Mouse (Mus musculus) MEL (cell line): ENCODE results near the gene Hacd2. TPM values are rescaled to one million over a fixed set of nuclear protein-coding genes. Genes with fewer than 3 reads are reported as not detected.
A peak's percentile ranks its signal among the peaks of the same experiment; 100 is the strongest.

Source experiments
- DNase-seq: peaks from one replicate; pipeline ENCODE4 v3.0.0; 2011; ENCODE audit warnings: low read depth, low spot score
- H3K27ac ChIP-seq: 2 replicates; pipeline ENCODE4 v1.5.1; 2012; ENCODE audit warnings: low read depth, mild to moderate bottlenecking, control low read depth, low read length, moderate library complexity; ENCODE audit not compliant: control insufficient read depth
- H3K27me3 ChIP-seq, 2 experiments: fragments of 150-350 bp in 1 of 2; sonication (generic) in 1 of 2; 2 replicates each; pipeline ENCODE4 v1.6.1; 2012; ENCODE audit warnings: low read length in 2 of 2, mild to moderate bottlenecking in 2 of 2, improper control_type of control experiment in 1 of 2, moderate library complexity in 1 of 2; ENCODE audit not compliant: insufficient read depth in 2 of 2, control insufficient read depth in 1 of 2
- H3K36me3 ChIP-seq, 2 experiments: 2 replicates each; pipeline ENCODE4 v1.6.1; 2012 to 2014; ENCODE audit warnings: low read length in 2 of 2, improper control_type of control experiment in 1 of 2, inconsistent platforms in 1 of 2, mild to moderate bottlenecking in 1 of 2; ENCODE audit not compliant: insufficient read depth in 2 of 2, control insufficient read depth in 1 of 2
- H3K4me1 ChIP-seq, 2 experiments: fragments of 150-350 bp in 1 of 2; sonication (generic) in 1 of 2; 2 replicates each; pipeline ENCODE4 v1.6.1; 2012; ENCODE audit warnings: low read length in 2 of 2, improper control_type of control experiment in 1 of 2, mild to moderate bottlenecking in 1 of 2; ENCODE audit not compliant: insufficient read depth in 2 of 2, control insufficient read depth in 1 of 2
- H3K4me3 ChIP-seq, 2 experiments: fragments of 150-350 bp in 1 of 2; sonication (generic) in 1 of 2; 2 replicates each; pipeline ENCODE4 v1.5.1; 2012; ENCODE audit warnings: low read depth in 2 of 2, low read length in 2 of 2, mild to moderate bottlenecking in 2 of 2, moderate library complexity in 2 of 2, control low read depth in 1 of 2, improper control_type of control experiment in 1 of 2; ENCODE audit not compliant: control insufficient read depth in 1 of 2, insufficient read depth in 1 of 2
- H3K79me2 ChIP-seq: 2 replicates; pipeline ENCODE4 v1.6.1; 2012; ENCODE audit warnings: mild to moderate bottlenecking, low read length, moderate library complexity; ENCODE audit not compliant: control insufficient read depth, poor library complexity, insufficient read depth
- H3K9ac ChIP-seq: 2 replicates; pipeline ENCODE4 v1.6.1; 2012; ENCODE audit warnings: low read depth, mild to moderate bottlenecking, control low read depth, low read length, moderate library complexity; ENCODE audit not compliant: control insufficient read depth, poor library complexity, severe bottlenecking
- H3K9me3 ChIP-seq: fragments of 150-350 bp; sonication (generic); replicated peaks from 2 replicates; pipeline ENCODE4 v1.6.1; 2012; ENCODE audit warnings: mild to moderate bottlenecking, low read length, improper control_type of control experiment, moderate library complexity; ENCODE audit not compliant: insufficient read depth
- BHLHE40 ChIP-seq: IDR thresholded peaks from 2 replicates; pipeline ENCODE4 v1.6.1; 2012; ENCODE audit warnings: low read depth, mild to moderate bottlenecking, inconsistent platforms, low read length, improper control_type of control experiment, borderline replicate concordance
- CHD1 ChIP-seq: IDR thresholded peaks from 2 replicates; pipeline ENCODE4 v1.6.1; 2012; ENCODE audit warnings: low read depth, mild to moderate bottlenecking, inconsistent platforms, low read length, improper control_type of control experiment
- CHD2 ChIP-seq: IDR thresholded peaks from 2 replicates; pipeline ENCODE4 v1.6.1; 2011; ENCODE audit warnings: low read length, improper control_type of control experiment
- E2F4 ChIP-seq: IDR thresholded peaks from 2 replicates; pipeline ENCODE4 v1.6.1; 2011; ENCODE audit warnings: low read depth, low read length, improper control_type of control experiment, borderline replicate concordance
- ETS1 ChIP-seq: IDR thresholded peaks from 2 replicates; pipeline ENCODE4 v1.6.1; 2012; ENCODE audit warnings: low read depth, mild to moderate bottlenecking, inconsistent platforms, low read length, improper control_type of control experiment, moderate library complexity
- GABPA ChIP-seq: IDR thresholded peaks from 2 replicates; pipeline ENCODE4 v1.6.1; 2012; ENCODE audit warnings: low read depth, mild to moderate bottlenecking, inconsistent platforms, low read length, improper control_type of control experiment, moderate library complexity
- GATA1 ChIP-seq: IDR thresholded peaks from 2 replicates; pipeline ENCODE4 v1.6.1; 2011; ENCODE audit warnings: low read depth, low read length, improper control_type of control experiment
- JUND ChIP-seq: IDR thresholded peaks from 2 replicates; pipeline ENCODE4 v1.6.1; 2011; ENCODE audit warnings: low read depth, mild to moderate bottlenecking, improper control_type of control experiment, low read length
- MEF2A ChIP-seq: IDR thresholded peaks from 2 replicates; pipeline ENCODE4 v1.6.1; 2014; ENCODE audit warnings: low read depth, mild to moderate bottlenecking, inconsistent platforms, low read length, improper control_type of control experiment; ENCODE audit not compliant: poor library complexity, insufficient replicate concordance, severe bottlenecking; ENCODE audit errors: extremely low read depth
- POLR2AphosphoS5 ChIP-seq: IDR thresholded peaks from 2 replicates; pipeline ENCODE4 v1.6.1; 2012; ENCODE audit warnings: low read depth, borderline replicate concordance, mild to moderate bottlenecking, inconsistent platforms, low read length, moderate library complexity, mixed read lengths
- RAD21 ChIP-seq: IDR thresholded peaks from 2 replicates; pipeline ENCODE4 v1.6.1; 2011; ENCODE audit warnings: mild to moderate bottlenecking, low read depth, low read length, improper control_type of control experiment
- RCOR1 ChIP-seq: IDR thresholded peaks from 2 replicates; pipeline ENCODE4 v1.6.1; 2012; ENCODE audit warnings: low read depth, mild to moderate bottlenecking, inconsistent platforms, low read length, improper control_type of control experiment
- SIN3A ChIP-seq: IDR thresholded peaks from 2 replicates; pipeline ENCODE4 v1.6.1; 2012; ENCODE audit warnings: low read length, improper control_type of control experiment, inconsistent platforms
- TAL1 ChIP-seq: IDR thresholded peaks from 2 replicates; pipeline ENCODE4 v1.6.1; 2012; ENCODE audit warnings: mild to moderate bottlenecking, inconsistent platforms, low read length, moderate library complexity, mixed read lengths
- TCF12 ChIP-seq: IDR thresholded peaks from 2 replicates; pipeline ENCODE4 v1.6.1; 2014; ENCODE audit warnings: low read depth, mild to moderate bottlenecking, inconsistent platforms, low read length, improper control_type of control experiment, moderate library complexity
- UBTF ChIP-seq: IDR thresholded peaks from 2 replicates; pipeline ENCODE4 v1.6.1; 2012; ENCODE audit warnings: low read depth, mild to moderate bottlenecking, inconsistent platforms, low read length, improper control_type of control experiment, moderate library complexity, borderline replicate concordance; ENCODE audit not compliant: insufficient read depth
- ZC3H11A ChIP-seq: IDR thresholded peaks from 2 replicates; pipeline ENCODE4 v1.6.1; 2012; ENCODE audit warnings: low read depth, mild to moderate bottlenecking, inconsistent platforms, low read length, improper control_type of control experiment
- ZNF384 ChIP-seq: IDR thresholded peaks from 2 replicates; pipeline ENCODE4 v1.6.1; 2012; ENCODE audit warnings: low read depth, mild to moderate bottlenecking, inconsistent platforms, low read length, improper control_type of control experiment
- polyA plus RNA-seq, 2 experiments: library from polyadenylated mRNA; stranded (reverse) in 1 of 2; unstranded in 1 of 2; fragments of >175 nt in 1 of 2; fragments of >200 nt in 1 of 2; gene quantifications; 2 replicates each; pipeline versions ENCODE4 v1.2.1 to v1.2.4; 2012; ENCODE audit warnings: low replicate concordance in 2 of 2, low read depth in 1 of 2; ENCODE audit not compliant: insufficient read length in 2 of 2, insufficient read depth in 1 of 2, missing spikeins in 1 of 2
- total RNA-seq: library from RNA; depleted of rRNA; stranded (reverse); fragments of 300-350 nt; gene quantifications from 2 replicates; pipeline ENCODE4 v1.2.3, GENCODE M21; 2012

Gene Hacd2
- total and polyA plus RNA-seq, 3 experiments: 16.9 to 40.3 TPM; not detected in 1

GRCm38 (mm10) chr16:35018470-35018974 lies 3.7 kb upstream of the Hacd2 start:
- no peak overlapping the region for H3K27ac ChIP-seq
- no peak for TF ChIP-seq ZNF384
- TF ChIP-seq ZC3H11A: no peak
- no peak for TF ChIP-seq GABPA
- TF ChIP-seq BHLHE40: no peak
- TF ChIP-seq CHD2: no peak
- no peaks in the 10 kb centered on the region; a peak in 1 of 4 replicates for H3K27me3 ChIP-seq
- H3K36me3 ChIP-seq: peaks cover 0 to 5% of the 10 kb centered on the region in 2 experiments; a peak in 2 of 4 replicates
- H3K9ac ChIP-seq: no peak overlapping the region
- H3K4me1 ChIP-seq: no peaks in the 10 kb centered on the region
- H3K9me3 ChIP-seq: no peaks in the 10 kb centered on the region
- DNase-seq: no peak
- no peak overlapping the region for H3K4me3 ChIP-seq
- H3K79me2 ChIP-seq: peaks cover 9% of the 10 kb centered on the region

DNA sequence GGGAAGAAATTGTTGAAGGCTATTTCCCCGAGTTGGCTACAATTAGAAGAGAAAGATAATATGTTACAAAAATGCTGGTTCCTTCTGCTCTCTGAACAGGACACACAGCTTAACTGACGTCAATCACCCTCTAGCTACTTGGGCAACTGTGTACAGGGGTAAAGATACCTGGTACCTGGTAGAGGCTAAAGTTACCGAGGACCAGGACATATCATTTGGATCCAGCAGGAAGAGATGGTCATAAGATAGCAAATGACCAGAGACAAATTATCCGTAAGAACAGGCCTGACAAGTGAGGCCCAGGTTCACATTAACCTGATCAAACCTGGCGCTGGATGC lies 356 bp upstream of the Hacd2 start:
- H3K4me1 ChIP-seq: peaks cover 0 to 2% of the 10 kb centered on the region in 2 experiments; a peak in 1 of 4 replicates
- 0 out of 2 replicates have a peak overlapping the region, but pooled peaks have one; percentile 8 for H3K9ac ChIP-seq
- H3K79me2 ChIP-seq: peaks cover 9% of the 10 kb centered on the region
- H3K27ac ChIP-seq: 0 out of 2 replicates have a peak overlapping the region, but pooled peaks have one; percentile 0
- no peak for DNase-seq
- H3K9me3 ChIP-seq: no peaks in the 10 kb centered on the region
- no peaks in the 10 kb centered on the region for H3K27me3 ChIP-seq
- TF ChIP-seq JUND (no peak), RCOR1 (no peak), E2F4 (no peak), UBTF (no peak), ETS1 (no peak), MEF2A (no peak), TAL1 (no peak), POLR2AphosphoS5 (no peak), CHD1 (no peak), SIN3A (no peak), RAD21 (no peak), TCF12 (no peak), ZC3H11A (no peak), CHD2 (no peak), GATA1 (no peak)
- H3K36me3 ChIP-seq: peaks cover 0 to 9% of the 10 kb centered on the region in 2 experiments; a peak in 2 of 4 replicates
- peak overlapping the region; percentile 48 to 56 for H3K4me3 ChIP-seq
